Mouse (Mus musculus): ENCODE measurements around the gene Dcxr.
A peak's percentile ranks its signal among the peaks of the same experiment; 100 is the strongest.

The Dcxr gene

DNA sequence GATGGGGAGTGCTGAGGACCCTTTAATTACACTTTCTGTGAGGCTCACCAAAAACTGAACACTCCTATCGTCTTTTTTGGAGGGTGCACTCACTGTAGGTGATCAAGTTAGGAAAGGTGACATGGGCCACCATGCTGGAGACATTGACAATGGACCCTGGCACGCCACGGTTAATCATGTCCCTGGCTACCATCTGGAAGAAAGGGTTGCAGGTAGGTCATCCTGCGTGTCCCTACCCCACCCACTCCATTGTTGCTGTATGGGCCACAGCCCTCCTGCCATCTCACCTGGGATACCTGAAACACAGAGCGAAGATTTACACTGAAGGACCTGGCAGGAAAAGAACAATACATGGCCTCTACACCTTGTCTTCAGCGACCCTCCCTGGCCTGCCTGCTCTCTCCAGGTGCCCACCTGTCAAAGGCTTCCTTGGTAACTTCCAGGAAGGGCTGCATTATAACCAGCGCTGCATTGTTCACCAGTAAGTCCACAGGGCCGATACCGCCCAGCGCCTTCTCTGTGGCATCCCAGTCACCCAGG is 3.3 kb upstream of the Dcxr start:
- DNase-seq (ENCODE audit: low spot score in 2 of 2): no peak

DNA sequence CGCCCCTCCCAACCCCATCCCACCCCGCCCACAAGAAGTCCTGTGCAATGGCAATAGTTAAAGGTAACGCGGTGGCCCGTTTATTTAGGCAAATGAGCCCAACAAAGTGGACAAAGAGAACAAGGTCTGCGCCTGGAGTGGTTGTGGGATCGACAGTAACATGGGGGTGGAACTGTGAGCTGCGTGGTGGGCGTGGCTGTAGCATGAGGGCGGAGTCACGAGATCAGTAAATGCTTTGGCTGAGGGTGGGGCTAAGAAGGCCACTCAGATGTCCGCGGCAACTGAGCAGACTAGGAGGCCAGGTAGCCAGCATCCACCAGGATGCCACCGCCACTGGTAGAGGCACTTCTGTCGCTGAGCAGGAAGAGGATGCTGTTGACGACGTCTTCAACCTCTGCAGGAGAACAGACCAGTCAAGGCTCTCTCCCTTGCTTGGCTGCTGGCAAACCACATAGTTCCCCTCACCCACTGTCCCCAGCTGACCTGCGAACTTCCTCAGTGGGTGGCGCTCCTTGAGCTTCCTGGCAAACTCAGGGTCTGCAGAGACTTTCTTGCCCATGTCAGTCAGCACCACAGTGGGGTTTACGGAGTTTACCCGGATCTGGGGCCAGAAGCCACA is 2.5 kb upstream of the Dcxr start:
- peak in 1 of 2 experiments; percentile 34 for DNase-seq (ENCODE audit: low spot score in 2 of 2)

DNA sequence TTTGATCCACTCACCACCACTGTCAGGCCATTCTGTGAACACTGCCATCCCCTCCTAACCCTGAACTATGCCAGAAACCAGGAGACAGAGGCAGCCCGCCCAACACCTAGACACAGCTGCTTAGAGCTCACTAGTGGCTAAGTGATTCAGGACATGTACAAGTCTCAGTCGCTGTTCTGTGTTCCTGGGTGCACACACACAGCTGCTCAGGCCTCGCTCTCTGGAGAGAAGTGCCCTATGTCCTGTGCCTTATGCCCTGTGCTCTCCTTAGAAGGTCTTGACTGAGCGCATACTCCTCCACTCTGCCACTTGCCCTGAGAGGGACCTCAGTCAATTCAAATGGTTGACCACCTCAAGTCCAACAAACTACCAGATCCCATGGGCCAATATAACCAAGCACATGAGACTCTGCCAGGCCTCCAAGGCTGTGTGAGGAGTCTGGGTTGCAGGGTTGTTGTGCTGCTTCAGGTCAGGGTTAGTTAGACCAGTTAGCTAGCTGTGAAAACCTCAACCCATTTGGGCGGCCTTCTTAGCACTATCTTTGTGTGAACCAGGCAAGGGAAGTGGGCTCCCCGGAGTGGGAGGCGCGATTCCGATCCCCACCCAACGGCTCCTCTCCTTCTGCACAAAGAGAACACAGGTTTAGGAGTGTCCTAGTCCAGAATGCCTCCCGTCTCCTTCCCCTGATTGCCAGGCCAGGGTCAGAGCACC is 1.6 kb upstream of the Dcxr start:
- no peak for DNase-seq (ENCODE audit: low spot score in 2 of 2)

DNA sequence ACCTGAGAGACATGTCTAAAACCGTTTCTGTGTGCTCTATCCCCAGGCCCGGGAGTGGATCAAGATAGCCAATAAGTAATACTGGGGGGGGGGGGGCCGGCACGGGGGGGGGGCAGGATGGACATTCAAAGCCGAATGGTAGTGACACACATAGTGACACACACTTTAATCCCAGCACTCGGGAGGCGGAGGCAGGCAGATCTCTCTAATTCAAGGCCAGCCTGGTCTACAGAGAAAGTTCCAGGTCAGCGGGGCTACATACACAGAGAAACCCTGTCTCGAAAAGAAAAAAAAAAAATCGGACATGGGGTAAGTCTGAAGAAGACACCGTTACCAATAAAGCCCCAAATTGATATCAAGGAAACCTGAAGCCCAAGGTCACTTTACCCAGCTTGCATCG is 483 bp upstream of the Dcxr start:
- no peak for DNase-seq (ENCODE audit: low spot score in 2 of 2)

DNA sequence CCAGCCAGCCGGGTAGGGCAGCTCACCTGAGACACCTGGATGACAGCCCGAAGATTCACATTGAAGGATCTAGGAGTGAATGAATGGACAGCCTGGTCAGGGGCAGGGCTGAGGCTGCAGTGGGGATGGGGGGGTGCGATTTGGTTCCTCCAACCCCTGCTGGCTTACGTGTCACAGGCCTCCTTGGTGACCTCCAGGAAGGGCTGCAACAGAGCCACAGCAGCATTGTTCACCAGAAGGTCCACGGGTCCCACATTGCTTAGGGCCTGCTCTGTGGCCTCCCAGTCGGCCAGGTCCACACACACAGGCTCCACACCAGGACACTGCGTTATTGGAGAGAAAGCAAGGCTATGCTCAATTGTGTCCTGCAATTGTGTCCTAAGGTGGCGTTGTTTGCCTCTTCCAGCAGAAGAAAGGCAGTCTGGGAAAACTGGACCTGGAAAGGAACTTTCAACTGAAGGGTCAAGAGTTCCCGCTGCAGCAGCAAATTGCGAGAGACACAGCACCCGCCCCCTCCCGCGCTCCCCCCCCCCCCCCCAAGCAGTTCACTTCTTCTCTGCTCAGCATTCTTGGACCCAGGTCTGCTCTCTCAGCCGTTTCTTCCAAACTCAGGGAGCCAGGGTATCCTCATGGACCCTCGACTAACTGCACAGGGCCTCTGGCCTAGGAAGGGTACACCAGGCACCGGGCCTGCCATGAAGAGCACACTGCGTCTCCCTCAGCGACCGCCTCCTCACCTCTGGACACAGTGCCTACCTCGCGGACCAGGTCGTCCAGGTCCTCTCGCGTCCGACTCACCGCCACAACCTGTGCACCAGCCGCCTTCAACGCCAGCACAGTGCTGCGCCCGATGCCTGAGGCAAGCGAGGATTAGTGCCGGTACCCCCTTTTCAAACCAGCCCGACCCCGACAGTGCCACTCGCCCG is 575 bp downstream of the Dcxr start:
- no peak for DNase-seq (ENCODE audit: low spot score in 2 of 2)

DNA sequence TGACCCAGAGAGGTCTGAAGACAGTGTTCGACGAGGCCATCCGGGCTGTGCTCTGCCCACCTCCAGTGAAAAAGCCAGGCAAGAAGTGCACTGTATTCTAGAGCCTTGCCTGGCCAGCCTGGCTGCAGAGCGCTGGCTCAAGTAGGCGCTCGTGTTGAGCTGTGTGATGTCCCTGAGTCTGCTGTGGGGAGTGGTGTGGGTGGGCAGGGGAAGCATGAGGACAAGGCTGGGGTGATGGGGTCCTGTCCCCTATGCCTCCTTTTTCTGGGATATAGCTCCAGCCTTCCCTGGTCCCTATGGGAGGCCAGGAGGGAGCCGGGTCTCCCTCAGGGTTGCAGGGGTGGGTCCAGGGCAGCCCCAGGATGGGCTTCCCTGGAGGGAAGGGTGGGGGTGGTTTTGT is 3.6 kb downstream of the Dcxr start:
- DNase-seq (ENCODE audit: low spot score in 2 of 2): no peak

DNA sequence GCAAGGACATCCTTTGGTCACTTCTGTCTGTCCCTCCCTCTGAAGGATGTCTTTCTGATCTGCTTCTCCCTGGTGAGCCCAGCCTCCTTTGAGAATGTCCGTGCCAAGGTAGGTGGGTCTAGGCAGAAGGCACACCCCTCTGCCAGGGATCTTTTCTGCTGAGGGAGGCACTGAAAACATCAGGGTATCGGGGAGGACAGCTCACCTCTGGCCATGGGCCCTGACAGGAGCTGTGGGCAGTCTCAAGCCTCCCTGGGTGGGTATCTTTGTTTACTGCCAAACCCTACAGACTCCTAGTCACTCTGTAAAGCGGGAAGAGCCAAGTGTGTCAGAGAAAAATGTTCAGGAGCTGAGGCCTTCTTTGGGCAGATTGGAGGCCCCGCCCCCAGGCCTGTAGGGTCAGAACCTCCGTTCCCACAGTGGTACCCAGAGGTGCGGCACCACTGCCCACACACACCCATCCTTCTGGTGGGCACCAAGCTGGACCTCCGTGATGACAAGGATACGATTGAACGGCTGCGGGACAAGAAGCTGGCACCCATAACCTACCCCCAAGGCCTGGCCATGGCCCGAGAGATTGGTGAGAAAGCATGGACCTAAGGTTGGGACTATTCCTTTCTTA is 4.2 kb downstream of the Dcxr start:
- no peak for DNase-seq (ENCODE audit: low spot score in 2 of 2)

DNA sequence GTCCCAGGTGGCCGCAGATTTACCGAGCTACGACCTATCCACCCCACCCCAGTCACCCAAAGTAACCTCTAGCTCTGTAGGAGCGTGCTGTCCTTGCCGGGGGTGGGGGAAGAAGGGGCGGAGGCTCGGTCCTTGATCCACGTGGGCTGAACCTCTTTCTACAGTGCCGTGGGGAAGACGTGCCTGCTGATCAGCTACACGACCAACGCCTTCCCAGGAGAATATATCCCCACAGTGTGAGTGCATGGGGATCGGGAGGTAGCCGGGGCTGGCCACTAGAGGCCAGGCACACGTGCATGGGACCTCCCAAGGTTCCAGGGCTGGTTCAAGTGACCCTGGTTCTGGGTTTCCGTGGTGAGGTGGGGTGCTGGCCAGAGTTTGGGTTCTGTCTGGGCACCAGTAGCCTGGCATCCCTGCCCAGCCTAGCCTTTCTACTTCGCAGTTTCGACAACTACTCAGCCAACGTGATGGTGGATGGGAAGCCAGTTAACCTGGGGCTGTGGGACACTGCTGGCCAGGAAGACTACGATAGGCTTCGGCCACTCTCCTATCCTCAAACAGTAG is 4.9 kb downstream of the Dcxr start:
- DNase-seq (ENCODE audit: low spot score in 2 of 2): no peak

DNA sequence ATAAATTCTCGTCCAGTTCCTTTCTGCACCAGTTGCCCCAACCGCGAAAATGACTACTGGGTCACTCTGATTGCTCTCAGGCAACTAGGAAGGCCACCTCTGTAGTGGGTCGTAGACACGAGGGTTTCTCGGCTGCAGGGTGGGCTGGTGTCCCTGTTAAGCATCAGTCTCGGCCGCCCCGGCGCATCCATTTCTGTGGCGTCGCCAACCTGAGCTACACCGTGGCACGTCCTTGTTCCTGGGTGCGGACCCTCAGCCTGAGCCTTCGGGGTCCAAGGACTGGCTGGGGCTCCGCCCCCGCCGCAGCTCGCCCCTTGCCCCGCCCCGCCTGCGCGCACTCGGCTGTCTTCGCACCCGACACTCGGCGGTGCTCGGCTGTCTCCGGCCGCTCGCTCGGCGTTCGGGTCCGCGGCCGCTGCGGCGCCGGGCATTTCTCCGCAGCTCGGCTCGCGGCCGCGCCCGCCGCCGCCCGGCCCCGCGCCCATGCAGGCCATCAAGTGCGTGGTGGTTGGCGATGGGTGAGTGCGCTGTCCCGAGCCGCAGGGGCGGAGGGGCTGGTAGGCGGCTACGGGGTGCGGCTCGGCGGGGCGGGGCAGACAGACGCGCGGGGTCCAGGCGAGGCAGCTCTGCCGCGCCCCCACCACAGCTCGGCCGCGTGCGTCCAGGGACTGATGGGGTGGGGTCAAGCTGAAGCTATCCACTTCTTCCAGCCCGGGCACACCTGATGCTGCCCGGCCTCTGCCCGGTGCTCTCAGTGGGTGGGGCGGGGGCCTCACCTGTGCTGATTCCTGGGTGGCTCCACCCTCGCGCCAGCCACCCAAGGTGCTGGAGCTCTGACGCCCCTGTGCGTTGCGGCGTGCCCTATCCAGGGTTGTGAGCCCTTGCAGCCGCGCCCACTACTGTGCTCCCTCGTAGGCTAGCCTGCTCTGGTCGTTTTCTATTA is 5.7 kb downstream of the Dcxr start, which contains the start of gene Rac3:
TSS of gene Rac3 (plus strand) at position 347 of the 943 bp plus-strand sequence.
- peak in 1 of 2 experiments; percentile 43 for DNase-seq (ENCODE audit: low spot score in 2 of 2)

DNA sequence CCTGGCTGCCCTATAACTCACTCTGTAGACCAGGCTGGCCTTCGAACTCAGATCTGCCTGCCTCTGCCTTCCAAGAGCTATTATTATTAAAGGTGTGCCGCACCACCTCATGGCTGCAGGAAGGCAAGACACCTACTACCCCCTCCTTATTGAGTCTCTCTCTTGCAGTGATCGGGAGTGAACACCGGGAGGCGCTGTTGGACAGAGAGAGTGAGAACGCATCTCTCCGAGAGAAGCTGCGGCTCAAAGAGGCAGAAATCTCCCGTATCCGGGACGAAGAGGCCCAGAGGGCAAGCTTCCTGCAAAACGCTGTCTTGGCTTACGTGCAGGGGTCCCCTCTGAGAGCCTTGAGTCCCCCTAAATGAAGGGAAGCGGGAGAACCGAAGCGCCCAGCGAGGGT is 6.6 kb downstream of the Dcxr start:
- DNase-seq (ENCODE audit: low spot score in 2 of 2): peak; percentile 74 to 79

DNA sequence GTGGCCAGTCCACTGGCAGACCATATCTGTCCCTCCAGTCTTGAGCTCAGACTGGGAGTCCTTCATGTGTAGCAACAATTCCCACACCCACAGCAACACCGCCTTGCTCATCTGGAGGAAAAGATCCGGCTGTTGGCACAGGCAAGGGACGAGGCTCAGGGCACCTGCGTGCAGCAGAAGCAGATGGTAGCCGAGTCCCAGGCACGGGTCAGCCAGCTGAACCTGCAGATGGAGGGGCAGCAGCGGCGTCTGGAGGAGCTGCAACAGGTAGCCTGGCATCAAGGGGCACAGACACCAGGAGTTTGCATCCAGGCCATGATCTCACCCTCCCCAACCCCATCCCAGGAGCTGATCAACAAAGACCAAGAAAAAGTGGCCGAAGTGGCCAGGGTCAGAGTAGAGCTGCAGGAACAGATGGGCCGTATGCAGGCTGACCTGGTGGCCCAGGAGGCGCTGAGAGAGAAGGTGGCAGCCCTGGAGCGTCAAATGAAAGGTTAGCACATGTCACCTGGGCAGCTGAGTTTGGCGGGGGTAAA is 7.2 kb downstream of the Dcxr start:
- DNase-seq (ENCODE audit: low spot score in 2 of 2): no peak

DNA sequence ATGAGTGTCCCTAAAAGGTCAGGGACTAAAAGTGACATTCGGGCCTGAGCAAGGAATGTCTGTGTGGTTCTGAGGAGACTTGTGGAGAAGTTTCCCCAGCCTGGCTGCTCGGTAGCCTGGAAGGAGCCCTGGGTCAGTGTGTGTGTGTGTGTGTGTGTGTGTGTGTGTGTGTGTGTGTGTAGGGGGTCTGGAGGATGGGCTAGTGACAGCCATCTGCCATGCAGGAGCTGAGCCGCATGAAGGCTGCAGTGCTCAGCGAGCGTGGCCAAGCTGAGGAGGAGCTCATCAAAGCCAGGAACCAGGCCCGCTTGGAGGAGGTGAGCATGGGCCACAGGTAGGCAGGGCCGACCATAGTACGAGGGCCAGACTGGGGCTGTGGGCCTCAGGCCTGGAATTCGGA is 7.8 kb downstream of the Dcxr start:
- DNase-seq (ENCODE audit: low spot score in 2 of 2): no peak

DNA sequence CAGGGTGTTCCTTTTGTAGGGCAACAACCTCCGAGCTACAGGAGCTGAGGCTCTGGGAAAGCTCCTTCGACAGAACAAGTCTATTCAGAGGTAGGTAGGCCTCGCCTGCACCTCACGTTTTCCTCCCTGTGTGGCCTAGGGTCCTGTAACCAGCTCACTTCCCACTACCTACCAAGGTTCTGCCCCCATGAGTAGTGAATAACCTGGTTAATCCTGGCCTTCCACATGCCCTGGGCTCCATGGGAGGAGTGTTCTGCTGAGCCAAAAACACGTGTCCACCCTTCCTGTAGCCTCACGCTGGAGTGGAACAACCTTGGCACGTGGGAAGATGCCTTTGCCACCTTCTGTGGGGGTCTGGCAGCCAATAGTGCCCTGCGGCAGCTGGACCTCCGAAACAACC is 11.9 kb downstream of the Dcxr start:
- DNase-seq (ENCODE audit: low spot score in 2 of 2): no peak

DNA sequence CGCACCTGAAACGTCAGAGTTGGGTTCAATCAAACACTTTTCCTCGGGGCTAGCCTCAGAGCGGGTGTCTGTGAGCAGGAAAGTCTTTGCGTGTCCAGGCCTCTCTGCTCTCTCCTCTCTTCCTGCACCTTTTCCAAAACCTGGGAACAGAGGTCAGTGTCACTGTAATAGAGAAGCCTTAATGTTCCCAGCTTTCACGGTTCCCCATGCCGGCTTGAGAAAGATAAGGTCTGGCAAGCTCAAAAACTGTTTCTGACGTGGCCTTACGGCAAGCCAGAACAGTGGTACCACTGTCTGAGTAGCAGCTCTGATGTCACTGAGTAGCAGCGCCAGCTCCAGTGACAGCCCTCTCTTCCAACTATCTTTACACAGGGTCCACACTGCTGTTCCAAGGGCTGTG is 12.5 kb downstream of the Dcxr start:
- no peak for DNase-seq (ENCODE audit: low spot score in 2 of 2)

DNA sequence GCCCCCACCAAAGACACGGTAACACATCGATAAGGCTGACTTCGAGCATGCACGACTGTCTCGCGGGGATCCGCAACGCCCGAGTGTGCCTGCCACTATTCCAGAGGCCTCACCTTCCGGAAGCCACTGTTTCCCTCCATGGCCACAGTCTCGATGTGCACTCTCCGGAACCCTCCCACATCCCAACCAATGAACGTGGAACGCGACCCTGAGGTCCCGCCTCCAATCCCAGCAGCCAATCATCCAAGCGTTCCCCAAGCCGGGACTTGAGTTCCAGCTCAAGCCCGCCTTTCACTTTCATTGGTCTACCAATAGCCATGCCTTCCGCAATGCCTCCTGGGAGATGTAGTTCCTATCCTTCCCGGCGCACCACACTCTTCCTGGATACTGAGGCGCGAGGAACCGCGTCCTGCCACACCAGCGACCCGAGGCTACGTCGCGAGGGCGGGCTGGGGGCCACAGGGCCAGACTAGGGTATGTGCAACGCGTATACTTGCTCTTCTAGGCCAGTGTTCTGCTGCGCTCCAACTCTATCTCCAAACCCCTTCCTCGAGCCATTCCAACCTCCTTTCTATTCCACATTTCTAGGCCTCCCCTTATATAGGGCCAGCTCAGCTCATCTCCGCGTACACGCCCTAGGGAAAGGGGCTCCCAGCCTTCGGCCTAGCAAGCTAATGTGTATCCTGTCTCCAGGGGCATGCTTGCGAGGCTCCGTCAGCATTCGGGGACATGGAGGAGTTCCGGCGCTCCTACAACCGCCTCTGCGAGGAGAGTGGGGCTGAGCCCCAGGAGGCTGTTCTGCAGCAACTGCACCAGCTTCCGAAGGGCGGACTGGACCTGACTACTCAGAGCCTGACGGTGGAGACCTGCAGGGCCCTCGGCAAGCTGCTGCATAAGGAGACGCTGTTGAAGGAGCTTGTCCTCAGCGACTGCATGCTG is 13.2 kb downstream of the Dcxr start, which contains the start of the genes Cenpx and Lrrc45:
TSS of gene Cenpx (minus strand) at position 159 of the 939 bp plus-strand sequence.
TSS of gene Lrrc45 (plus strand) at position 346 of the 939 bp plus-strand sequence.
- DNase-seq (ENCODE audit: low spot score in 2 of 2): peak; percentile 98 to 99

DNA sequence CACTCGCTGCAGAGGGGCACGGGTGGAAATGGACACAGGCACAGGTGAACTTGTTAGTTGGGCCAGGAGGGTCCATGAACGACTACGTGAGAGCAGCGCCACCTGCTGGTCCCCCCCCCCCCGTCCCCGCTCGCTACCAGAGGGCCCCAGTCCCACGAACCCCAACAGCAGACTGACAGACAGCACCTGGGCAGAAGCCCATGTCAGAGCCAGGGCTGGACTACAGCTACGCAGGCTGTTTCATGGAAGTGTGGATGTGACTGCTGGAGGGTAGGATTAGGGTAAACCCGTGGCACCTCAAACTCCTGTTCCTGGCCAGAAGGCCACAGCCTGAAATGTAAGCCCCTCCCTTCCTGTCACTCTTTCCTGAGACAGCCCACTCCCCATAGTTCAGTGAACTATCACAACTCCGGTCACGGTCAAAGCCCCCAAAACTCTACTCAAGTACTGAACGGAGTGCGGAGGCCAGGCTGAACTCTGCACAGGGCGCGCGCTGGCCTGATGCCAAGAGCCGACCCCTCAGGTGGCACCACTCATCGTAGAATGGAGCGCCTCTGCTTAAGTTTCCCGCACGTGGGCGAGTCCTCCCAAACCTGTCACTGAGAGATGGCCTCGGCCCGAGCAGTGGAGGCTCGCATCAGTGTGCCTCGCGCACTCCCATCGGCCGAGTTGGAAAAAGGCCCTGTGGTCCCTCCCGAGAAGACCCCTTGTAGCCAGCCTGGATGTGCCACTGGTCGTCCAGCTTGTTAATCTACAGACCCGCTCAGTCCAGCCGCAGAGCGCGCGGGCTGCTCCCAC is 14.1 kb downstream of the Dcxr start:
- peak; percentile 28 to 41 for DNase-seq (ENCODE audit: low spot score in 2 of 2)

DNA sequence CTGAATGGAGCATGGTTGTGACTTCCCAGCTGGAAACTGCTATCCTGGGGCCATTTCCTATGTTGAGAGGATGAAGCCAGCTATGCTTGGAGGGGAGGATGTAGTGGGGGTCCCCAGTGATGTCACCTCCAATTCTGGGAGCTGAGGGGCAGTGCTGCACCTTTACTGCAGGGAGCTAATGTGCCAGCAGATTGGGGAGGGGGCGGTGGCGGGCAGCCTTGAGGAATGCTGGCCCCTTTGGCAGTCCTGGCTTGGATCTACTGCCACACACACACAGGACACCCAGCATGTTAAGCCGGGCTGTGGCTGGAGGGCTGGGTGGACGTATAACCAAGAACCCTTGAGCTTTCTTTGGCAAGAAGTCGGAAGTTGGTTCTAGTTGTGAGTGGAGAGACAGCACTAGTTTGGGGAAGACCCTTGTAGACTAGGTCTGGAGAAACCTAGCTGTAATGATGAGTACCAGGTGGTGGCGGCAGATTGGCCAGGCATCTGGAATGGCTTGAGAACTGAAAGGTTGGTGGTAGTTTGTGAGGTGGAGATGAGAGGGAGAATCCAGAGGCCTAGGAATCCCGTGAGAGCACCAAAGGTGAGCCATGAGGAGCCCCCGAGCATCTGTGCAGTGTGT is 15.0 kb downstream of the Dcxr start:
- DNase-seq (ENCODE audit: low spot score in 2 of 2): no peak
